Mouse (Mus musculus): ENCODE measurements at regions not wholly inside any gene's neighbourhood (a gene's known extent, or its start where the extent isn't known, plus 50 kb on each side); places are given as distances from the start of the nearest gene placed in this dataset.
A peak's percentile ranks its signal among the peaks of the same experiment; 100 is the strongest.

- no peak for DNase-seq (ENCODE audit: extremely low spot score, low spot score)
Measured at GRCm38 (mm10) chr8:8292577-8293247, 368.3 kb downstream of the Efnb2 start.

- DNase-seq (ENCODE audit: extremely low spot score, low spot score), result no peak
Measured at GRCm38 (mm10) chr8:8285876-8286275, 375.2 kb downstream of the Efnb2 start.

GRCm38 (mm10) chr8:8274987-8275386, 386.1 kb downstream of the Efnb2 start:
- no peak for DNase-seq (ENCODE audit: extremely low spot score, low spot score)

- no peak for DNase-seq (ENCODE audit: extremely low spot score, low spot score)
Measured at GRCm38 (mm10) chr8:8274211-8274641, 386.8 kb downstream of the Efnb2 start.

GRCm38 (mm10) chr8:8258855-8259254, 402.2 kb downstream of the Efnb2 start:
- DNase-seq (ENCODE audit: extremely low spot score, low spot score), result no peak

- peak; percentile 50 for DNase-seq (ENCODE audit: extremely low spot score, low spot score)
Measured at GRCm38 (mm10) chr8:8258231-8258638, 402.8 kb downstream of the Efnb2 start.

GRCm38 (mm10) chr8:8256327-8256726, 404.7 kb downstream of the Efnb2 start:
- DNase-seq (ENCODE audit: extremely low spot score, low spot score), result peak; percentile 18

GRCm38 (mm10) chr8:8254446-8254845, 406.6 kb downstream of the Efnb2 start:
- DNase-seq (ENCODE audit: extremely low spot score, low spot score), result no peak

- DNase-seq (ENCODE audit: extremely low spot score, low spot score), result no peak
Measured at GRCm38 (mm10) chr8:8244599-8244998, 416.4 kb downstream of the Efnb2 start.

GRCm38 (mm10) chr8:8241755-8242501, 419.1 kb downstream of the Efnb2 start:
- DNase-seq (ENCODE audit: extremely low spot score, low spot score), result no peak

GRCm38 (mm10) chr8:8241051-8241688, 419.9 kb downstream of the Efnb2 start:
- no peak for DNase-seq (ENCODE audit: extremely low spot score, low spot score)

GRCm38 (mm10) chr8:8239489-8239888, 421.6 kb downstream of the Efnb2 start:
- DNase-seq (ENCODE audit: extremely low spot score, low spot score), result no peak

- DNase-seq (ENCODE audit: extremely low spot score, low spot score), result peak; percentile 6
Measured at GRCm38 (mm10) chr8:8238051-8238450, 423.0 kb downstream of the Efnb2 start.

- DNase-seq (ENCODE audit: extremely low spot score, low spot score), result peak; percentile 7
Measured at GRCm38 (mm10) chr8:8233616-8234015, 427.4 kb downstream of the Efnb2 start.

- DNase-seq (ENCODE audit: extremely low spot score, low spot score), result no peak
Measured at GRCm38 (mm10) chr8:8233156-8233555, 427.9 kb downstream of the Efnb2 start.

- DNase-seq (ENCODE audit: extremely low spot score, low spot score), result peak; percentile 13
Measured at GRCm38 (mm10) chr8:8231996-8232632, 428.9 kb downstream of the Efnb2 start.

- peak; percentile 11 for DNase-seq (ENCODE audit: extremely low spot score, low spot score)
Measured at GRCm38 (mm10) chr8:8231308-8231985, 429.6 kb downstream of the Efnb2 start.

GRCm38 (mm10) chr8:8225994-8226393, 435.0 kb downstream of the Efnb2 start:
- peak; percentile 2 for DNase-seq (ENCODE audit: extremely low spot score, low spot score)

- peak; percentile 12 for DNase-seq (ENCODE audit: extremely low spot score, low spot score)
Measured at GRCm38 (mm10) chr8:8225175-8225830, 435.7 kb downstream of the Efnb2 start.

GRCm38 (mm10) chr8:8220395-8221031, 440.5 kb downstream of the Efnb2 start:
- peak; percentile 18 for DNase-seq (ENCODE audit: extremely low spot score, low spot score)

All from neural tube, embryonic 10.5 days (tissue).